Mouse (Mus musculus) embryonic facial prominence, embryonic 15.5 days (tissue): Measurements from ENCODE around the gene Gm33815. TPM values are rescaled to one million over a fixed set of nuclear protein-coding genes. Genes with fewer than 3 reads are reported as not detected.
"Not testable (repeated sequence)": the region's sequence is repeated elsewhere in the genome, so short reads cannot be mapped to it uniquely, and the experiment has no call there.

ENCODE experiments used
- ATAC-seq: fragments of 200-750 bp; cut with Nextera tagmentation; 2 replicates; pipeline ENCODE4 v1.8.0; 2017; ENCODE audit warnings: low read depth, moderate TSS enrichment; ENCODE audit not compliant: insufficient number of reproducible peaks, low FRiP score, low TSS enrichment
- H3K27ac ChIP-seq: fragments of 300-500 bp; sonication (generic); replicated peaks from 2 replicates; pipeline ENCODE4 v1.5.1; 2015; ENCODE audit warnings: mild to moderate bottlenecking, inconsistent platforms
- H3K27me3 ChIP-seq: fragments of 300-500 bp; sonication (generic); 2 replicates; pipeline ENCODE4 v1.6.1; 2015; ENCODE audit warnings: inconsistent platforms
- H3K36me3 ChIP-seq: fragments of 300-500 bp; sonication (generic); 2 replicates; pipeline ENCODE4 v1.6.1; 2015; ENCODE audit warnings: mild to moderate bottlenecking, inconsistent platforms
- H3K4me1 ChIP-seq: fragments of 300-500 bp; sonication (generic); 2 replicates; pipeline ENCODE4 v1.6.1; 2015; ENCODE audit warnings: inconsistent platforms
- H3K4me2 ChIP-seq: fragments of 300-500 bp; sonication (generic); replicated peaks from 2 replicates; pipeline ENCODE4 v1.6.1; 2015; ENCODE audit warnings: mild to moderate bottlenecking, inconsistent platforms
- H3K4me3 ChIP-seq: fragments of 300-500 bp; sonication (generic); replicated peaks from 2 replicates; pipeline ENCODE4 v1.5.1; 2015; ENCODE audit warnings: mild to moderate bottlenecking, inconsistent platforms
- H3K9ac ChIP-seq: fragments of 300-500 bp; sonication (generic); 2 replicates; pipeline ENCODE4 v1.6.1; 2015; ENCODE audit warnings: inconsistent platforms
- H3K9me3 ChIP-seq: fragments of 300-500 bp; sonication (generic); replicated peaks from 2 replicates; pipeline ENCODE4 v1.6.1; 2016; ENCODE audit warnings: inconsistent platforms
- WGBS: fragments of 180-500 bp; shearing (Covaris S2); methylation state at CpG from one replicate; pipeline ENCODE4 v1.1.7; 2015; 5-methylcytosine and 5-hydroxymethylcytosine counted together
- polyA plus RNA-seq: library from polyadenylated mRNA; unstranded; fragments of >200 nt; fragmentation: Nextera tagmentation; extraction: Ambion mirVana; gene quantifications from 2 replicates; pipeline ENCODE4 v1.2.1, GENCODE M21; 2015

Gene Gm33815
- polyA plus RNA-seq: not detected in 2 replicates

DNA sequence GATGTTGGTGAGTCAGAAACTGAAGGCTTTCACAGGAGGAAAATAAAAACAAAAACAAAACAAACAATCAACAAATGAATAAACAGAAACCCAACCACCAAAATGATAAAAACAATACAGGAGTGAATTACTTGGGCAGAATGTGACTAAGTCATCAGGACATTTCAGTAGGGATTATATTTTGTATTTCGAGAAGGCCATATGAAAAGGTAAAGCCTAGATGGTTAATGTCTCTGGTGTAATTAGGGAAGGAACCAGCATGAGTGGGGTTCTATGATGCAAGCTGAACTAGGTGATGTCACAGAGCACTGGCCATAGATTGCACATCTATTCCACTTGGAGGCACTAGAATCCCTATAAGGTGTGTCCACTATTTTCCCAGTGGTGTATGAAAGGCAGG, at the start of gene Gm33815:
TSS of gene Gm33815 (plus strand) at position 301 of the 400 bp plus-strand sequence.
- H3K4me3 ChIP-seq, ATAC-seq: not testable (repeated sequence)
- WGBS: no CpG with 5 or more reads among the region's 1 CpGs

More for the DNA sequence above, at the start of gene Gm33815:
- not testable (repeated sequence) for H3K9me3 ChIP-seq, H3K27ac ChIP-seq, H3K27me3 ChIP-seq, H3K4me1 ChIP-seq, H3K36me3 ChIP-seq, H3K9ac ChIP-seq, H3K4me2 ChIP-seq
